Mouse (Mus musculus) embryonic fibroblast, embryonic 13.5 days (primary cell): Measurements from ENCODE around the gene Cnnm4.

Experiments
- CTCF ChIP-seq: IDR thresholded peaks from 2 replicates; pipeline ENCODE4 v1.5.1; 2011; ENCODE audit warnings: mild to moderate bottlenecking, control low read depth, low read length, moderate library complexity, borderline replicate concordance; ENCODE audit not compliant: insufficient read depth
- POLR2A ChIP-seq: IDR thresholded peaks from 2 replicates; pipeline ENCODE4 v1.6.1; 2011; ENCODE audit warnings: low read depth, mild to moderate bottlenecking, control low read depth, low read length, moderate library complexity

DNA sequence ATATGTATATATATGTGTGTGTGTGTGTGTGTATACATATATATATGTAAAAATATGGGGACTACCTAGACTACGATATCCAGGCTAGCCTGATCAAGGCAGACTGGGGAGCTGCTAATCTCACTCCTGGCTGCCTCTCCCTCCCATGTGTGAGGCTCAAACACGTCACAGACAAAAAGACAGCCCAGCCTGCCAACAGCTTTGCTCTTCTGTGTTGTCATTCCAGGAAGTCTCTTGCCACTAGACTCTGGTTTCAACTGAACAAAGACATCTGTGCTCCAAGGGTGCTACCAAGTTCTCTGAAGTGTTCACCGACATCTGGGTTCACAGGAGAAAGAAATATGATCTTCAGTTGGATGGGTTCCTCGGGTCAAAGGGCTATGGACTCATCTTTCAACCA, 36.3 kb upstream of the Cnnm4 start:
- TF ChIP-seq CTCF (no peak), POLR2A (no peak)
